Mouse (Mus musculus) liver, postnatal 0 days (tissue): ENCODE measurements around the gene Nt5c1a. TPM values are rescaled to one million over a fixed set of nuclear protein-coding genes. Genes with fewer than 3 reads are reported as not detected.

ENCODE experiments used
- ATAC-seq: fragments of 200-750 bp; cut with Nextera tagmentation; 2 replicates; pipeline ENCODE4 v1.8.0; 2017; ENCODE audit warnings: mild to moderate bottlenecking, moderate library complexity
- DNase-seq: peaks from one replicate; pipeline ENCODE4 v3.0.0-alpha.2; 2016
- H3K27ac ChIP-seq: fragments of 300-500 bp; sonication (generic); 2 replicates; pipeline ENCODE4 v1.5.1; 2014; ENCODE audit warnings: antibody characterized with exemption, moderate library complexity, mild to moderate bottlenecking, low read depth
- H3K27me3 ChIP-seq: fragments of 300-500 bp; sonication (generic); 2 replicates; pipeline ENCODE4 v1.6.1; 2014; ENCODE audit warnings: low read length, control low read depth, mixed read lengths; ENCODE audit not compliant: insufficient read depth
- H3K36me3 ChIP-seq: fragments of 300-500 bp; sonication (generic); replicated peaks from 2 replicates; pipeline ENCODE4 v1.6.1; 2014; ENCODE audit warnings: mild to moderate bottlenecking, control low read depth, low read length, moderate library complexity, mixed read lengths; ENCODE audit not compliant: insufficient read depth
- H3K4me1 ChIP-seq: fragments of 300-500 bp; sonication (generic); 2 replicates; pipeline ENCODE4 v1.6.1; 2014; ENCODE audit warnings: antibody characterized with exemption, mild to moderate bottlenecking, control low read depth; ENCODE audit not compliant: insufficient read depth
- H3K4me2 ChIP-seq: fragments of 300-500 bp; sonication (generic); 2 replicates; pipeline ENCODE4 v1.6.1; 2014; ENCODE audit warnings: low read depth, mild to moderate bottlenecking, low read length, moderate library complexity, mixed read lengths
- H3K4me3 ChIP-seq: fragments of 300-500 bp; sonication (generic); 2 replicates; pipeline ENCODE4 v1.5.1; 2014; ENCODE audit warnings: low read depth, low read length
- H3K9ac ChIP-seq: fragments of 300-500 bp; sonication (generic); replicated peaks from 2 replicates; pipeline ENCODE4 v1.6.1; 2014; ENCODE audit warnings: mild to moderate bottlenecking, moderate library complexity
- H3K9me3 ChIP-seq: fragments of 300-500 bp; sonication (generic); 2 replicates; pipeline ENCODE4 v1.6.1; 2016; ENCODE audit warnings: mild to moderate bottlenecking, control low read depth, low read length, mixed read lengths
- CTCF ChIP-seq: sonication (generic); IDR thresholded peaks from 2 replicates; pipeline ENCODE4 v1.5.1; 2016; ENCODE audit warnings: antibody characterized with exemption, low read depth
- EP300 ChIP-seq: IDR thresholded peaks from 2 replicates; pipeline ENCODE4 v1.6.1; 2016; ENCODE audit warnings: antibody characterized with exemption, low read depth, mild to moderate bottlenecking
- WGBS: fragments of 180-500 bp; shearing (Covaris S2); extraction: QIAGEN DNeasy Blood & Tissue Kit; methylation state at CpG from one replicate; pipeline ENCODE4 v1.1.7; 2014; ENCODE audit not compliant: insufficient replicate concordance; 5-methylcytosine and 5-hydroxymethylcytosine counted together
- polyA plus RNA-seq: library from polyadenylated mRNA; unstranded; fragments of >200 nt; fragmentation: Nextera tagmentation; extraction: Ambion mirVana; gene quantifications from 2 replicates; pipeline ENCODE4 v1.2.1, GENCODE M21; 2015

The Nt5c1a gene
- polyA plus RNA-seq, 1 experiment from 2014 or later: not detected

DNA sequence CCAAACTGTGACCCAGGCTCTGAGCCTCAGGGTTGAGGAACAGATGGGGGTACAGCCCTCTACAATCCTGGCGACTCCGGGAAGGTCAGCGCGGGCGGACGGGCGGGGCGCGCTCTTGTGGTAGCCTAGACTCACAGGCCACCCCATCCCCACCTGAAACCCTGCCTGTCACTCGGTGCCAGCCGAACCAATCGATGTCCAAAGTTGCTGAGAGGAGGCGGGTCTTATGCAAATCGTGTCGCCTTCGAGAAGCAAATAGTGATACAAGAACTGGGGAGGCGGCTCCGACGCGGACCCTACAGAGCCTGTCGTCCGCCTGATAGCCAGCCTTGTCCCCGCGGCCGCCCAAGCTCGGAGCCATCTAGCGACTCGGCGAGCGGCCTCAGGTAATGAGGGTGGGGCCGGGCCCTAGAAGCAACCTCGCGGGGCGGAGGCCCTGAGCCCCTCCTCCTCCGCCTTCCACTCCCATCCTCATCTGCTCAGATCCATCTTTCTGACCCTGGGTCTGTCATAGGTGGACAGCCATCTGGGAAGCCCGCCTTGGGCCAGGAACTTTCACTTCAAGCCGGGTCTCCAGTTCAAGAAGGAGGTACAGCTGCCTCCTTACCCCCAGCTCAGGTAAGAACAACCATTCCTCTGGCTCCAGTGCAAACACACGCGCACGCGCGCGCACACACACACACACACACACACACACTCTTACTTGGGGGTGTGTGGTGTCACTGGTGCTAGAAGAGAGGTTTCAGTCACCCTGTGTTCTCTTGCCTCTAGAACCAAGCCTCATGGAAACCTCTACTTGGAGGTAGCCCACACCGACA is 17.9 kb upstream of the Nt5c1a start:
- Histone ChIP-seq H3K36me3 (no peaks in the 10 kb centered on the region), H3K4me1 (peaks cover 13% of the 10 kb centered on the region; the same call in 1 of the 2 replicates), H3K27me3 (peaks cover 63% of the 10 kb centered on the region), H3K4me2 (peak overlapping the region; percentile 62), H3K4me3 (peak overlapping the region; percentile 45), H3K27ac (no peak overlapping the region), H3K9me3 (no peaks in the 10 kb centered on the region), H3K9ac (0 out of 2 replicates have a peak overlapping the region, but pooled peaks have one; percentile 30)
- DNase-seq (peak; percentile 65), ATAC-seq (peak; percentile 54; the same call in 1 of the 2 replicates)
- 10% methylated on average over 43 of the region's 44 CpGs for WGBS
- TF ChIP-seq CTCF (no peak), EP300 (no peak)

DNA sequence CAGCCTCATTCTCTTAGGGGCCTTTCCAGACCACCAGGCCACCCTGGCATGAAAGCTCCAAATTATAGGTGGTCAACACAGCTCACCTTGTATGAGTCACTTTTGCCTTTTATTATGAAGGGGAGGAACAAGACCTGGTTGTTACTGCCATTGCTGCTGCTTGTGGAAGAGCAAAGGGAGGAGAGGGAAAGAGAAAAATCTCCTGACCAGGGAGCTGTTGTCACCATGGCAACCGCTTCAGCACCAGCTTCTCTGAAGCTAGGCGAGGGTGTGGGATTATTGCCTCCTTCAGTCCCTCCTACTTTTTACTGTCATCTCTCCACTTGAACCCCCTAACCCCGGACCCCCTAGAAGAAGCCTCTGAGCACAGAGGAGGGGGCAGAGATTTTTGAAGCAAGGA is 16.5 kb upstream of the Nt5c1a start:
- TF ChIP-seq CTCF (no peak), EP300 (no peak)
- no peak overlapping the region for H3K4me2 ChIP-seq
- 39% methylated on average over 3 of the region's 3 CpGs for WGBS
- no peaks in the 10 kb centered on the region for H3K36me3 ChIP-seq
- peaks cover 63% of the 10 kb centered on the region for H3K27me3 ChIP-seq
- no peaks in the 10 kb centered on the region for H3K9me3 ChIP-seq
- ATAC-seq (no peak), DNase-seq (no peak)
- H3K4me1 ChIP-seq: peaks cover 13% of the 10 kb centered on the region; the same call in 1 of the 2 replicates
- no peak overlapping the region for H3K27ac ChIP-seq
- no peak overlapping the region for H3K4me3 ChIP-seq
- no peak overlapping the region for H3K9ac ChIP-seq

DNA sequence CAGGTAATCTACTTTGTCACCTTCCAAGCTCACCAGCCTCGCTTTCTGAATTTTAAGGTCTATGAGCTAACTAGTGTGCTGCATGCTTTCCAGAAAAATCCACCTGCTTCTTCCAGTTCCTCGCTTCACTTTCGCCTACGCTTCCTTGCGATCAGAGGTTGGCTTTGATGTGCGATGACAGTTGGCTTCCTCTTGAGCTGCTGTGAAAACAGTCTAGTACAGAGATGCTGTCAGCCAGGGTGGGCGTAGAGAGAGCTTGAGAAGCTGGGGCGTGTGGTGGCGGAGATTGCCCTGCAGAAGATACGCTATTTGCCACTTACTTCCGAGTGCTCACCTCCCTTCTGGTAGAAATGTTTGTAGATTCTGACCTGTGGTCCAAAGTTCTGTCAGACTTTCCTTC is 9.0 kb upstream of the Nt5c1a start:
- H3K27me3 ChIP-seq: peaks cover 6% of the 10 kb centered on the region
- no peak for TF ChIP-seq CTCF
- TF ChIP-seq EP300: no peak
- DNase-seq: no peak
- no peaks in the 10 kb centered on the region for H3K4me1 ChIP-seq
- H3K27ac ChIP-seq: no peak overlapping the region
- no peak overlapping the region for H3K4me2 ChIP-seq
- H3K9ac ChIP-seq: no peak overlapping the region
- ATAC-seq: no peak
- H3K36me3 ChIP-seq: no peaks in the 10 kb centered on the region
- H3K9me3 ChIP-seq: no peaks in the 10 kb centered on the region
- no peak overlapping the region for H3K4me3 ChIP-seq
- 73% methylated on average over 11 of the region's 11 CpGs for WGBS

DNA sequence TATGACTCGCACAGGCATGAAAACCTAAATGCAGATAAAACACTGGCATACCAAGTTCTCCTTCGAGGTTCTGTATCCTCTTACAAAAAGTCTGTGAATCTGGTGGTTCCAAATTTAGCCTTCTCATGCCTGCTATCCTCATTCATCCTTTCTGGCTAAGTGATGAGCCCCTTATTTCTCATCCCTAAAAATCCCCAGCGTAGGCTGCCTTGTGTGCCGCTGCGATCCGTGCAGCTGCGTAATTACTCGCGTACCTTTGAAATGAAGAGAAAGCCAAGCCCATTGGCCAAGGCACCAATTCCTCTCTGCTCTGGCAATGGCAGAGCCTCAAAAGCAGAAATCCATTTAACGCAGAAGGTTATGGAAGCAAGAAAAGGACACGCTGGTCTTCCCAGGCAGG is 7.5 kb upstream of the Nt5c1a start:
- Histone ChIP-seq H3K36me3 (no peaks in the 10 kb centered on the region), H3K9me3 (no peaks in the 10 kb centered on the region), H3K4me3 (no peak overlapping the region), H3K4me2 (no peak overlapping the region), H3K27ac (no peak overlapping the region), H3K27me3 (peaks cover 10% of the 10 kb centered on the region; the same call in 1 of the 2 replicates), H3K4me1 (no peaks in the 10 kb centered on the region), H3K9ac (no peak overlapping the region)
- TF ChIP-seq EP300: no peak
- no peak for TF ChIP-seq CTCF
- 84% methylated on average over 11 of the region's 11 CpGs for WGBS
- DNase-seq (no peak), ATAC-seq (no peak)

DNA sequence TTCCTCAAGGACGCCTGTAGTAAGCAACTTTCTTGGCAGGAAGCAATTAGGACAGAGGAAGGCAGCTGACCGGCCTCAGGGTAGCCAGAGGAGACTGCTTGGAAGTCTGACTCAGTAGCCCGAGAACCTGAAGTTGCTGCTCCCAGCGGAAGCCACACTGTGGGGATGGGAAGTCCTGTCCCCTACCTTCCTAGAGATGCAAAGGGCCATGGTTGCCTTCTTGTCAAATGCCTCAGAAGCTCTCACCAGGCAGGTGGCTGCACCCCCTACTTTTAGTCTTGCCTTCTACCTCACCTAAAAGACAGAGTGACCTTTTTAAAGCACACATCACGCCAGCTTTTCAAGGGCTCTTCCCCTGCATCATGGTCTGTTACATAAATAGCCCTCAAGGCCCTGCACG is 4.6 kb upstream of the Nt5c1a start:
- no peak for ATAC-seq
- DNase-seq: no peak
- H3K9me3 ChIP-seq: no peaks in the 10 kb centered on the region
- peaks cover 24% of the 10 kb centered on the region for H3K27me3 ChIP-seq
- no peak overlapping the region for H3K4me3 ChIP-seq
- WGBS: 54% methylated on average over 6 of the region's 6 CpGs
- no peaks in the 10 kb centered on the region for H3K36me3 ChIP-seq
- TF ChIP-seq EP300: no peak
- TF ChIP-seq CTCF: no peak
- no peak overlapping the region for H3K27ac ChIP-seq
- no peak overlapping the region for H3K9ac ChIP-seq
- H3K4me2 ChIP-seq: no peak overlapping the region
- peaks cover 4% of the 10 kb centered on the region for H3K4me1 ChIP-seq

DNA sequence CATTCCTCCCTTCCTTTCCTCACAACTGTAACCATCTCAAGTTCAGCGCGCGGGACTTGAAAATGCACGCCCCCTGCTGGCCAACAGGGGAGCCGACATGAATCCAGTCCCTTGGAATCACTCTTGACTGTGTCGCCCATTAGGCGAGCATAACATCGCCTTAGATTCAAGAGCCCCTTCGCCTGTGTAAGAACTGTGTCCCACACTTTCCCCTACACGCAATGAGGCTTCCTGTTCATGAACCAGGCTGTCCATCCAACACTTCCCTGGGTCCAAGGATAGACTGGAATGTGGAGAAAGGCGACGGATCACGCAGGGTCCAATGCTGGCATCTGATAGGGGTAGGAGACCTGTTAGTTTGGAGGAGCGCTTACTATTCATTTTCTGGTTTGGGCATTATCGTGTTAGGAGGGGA is 526 bp upstream of the Nt5c1a start:
- WGBS: 3% methylated on average over 15 of the region's 15 CpGs
- no peak overlapping the region for H3K9ac ChIP-seq
- peak overlapping the region; percentile 60 for H3K4me2 ChIP-seq
- peaks cover 41% of the 10 kb centered on the region for H3K27me3 ChIP-seq
- no peak for TF ChIP-seq EP300
- TF ChIP-seq CTCF: peak; percentile 85
- no peaks in the 10 kb centered on the region for H3K9me3 ChIP-seq
- H3K4me1 ChIP-seq: peaks cover 4% of the 10 kb centered on the region
- H3K36me3 ChIP-seq: no peaks in the 10 kb centered on the region
- no peak overlapping the region for H3K27ac ChIP-seq
- H3K4me3 ChIP-seq: peak overlapping the region; percentile 31; the same call in 1 of the 2 replicates
- DNase-seq (peak; percentile 71), ATAC-seq (no peak)
